Mouse (Mus musculus): ENCODE measurements around the gene Tox4.

The Tox4 gene

GRCm38 (mm10) chr14:52313931-52314807 lies 35.2 kb downstream of the Tox4 start:
- no peak for DNase-seq (ENCODE audit: low spot score)

- no peak for DNase-seq (ENCODE audit: low spot score)
Observed at GRCm38 (mm10) chr14:52314808-52315150, 35.8 kb downstream of the Tox4 start.

GRCm38 (mm10) chr14:52315283-52315780 lies 36.4 kb downstream of the Tox4 start:
- no peak for DNase-seq (ENCODE audit: low spot score)

- no peak for DNase-seq (ENCODE audit: low spot score)
Observed at GRCm38 (mm10) chr14:52315792-52316440, 37.0 kb downstream of the Tox4 start.

GRCm38 (mm10) chr14:52316441-52317225 lies 37.7 kb downstream of the Tox4 start:
- no peak for DNase-seq (ENCODE audit: low spot score)

GRCm38 (mm10) chr14:52319361-52319760 lies 40.4 kb downstream of the Tox4 start:
- DNase-seq (ENCODE audit: low spot score), result no peak

GRCm38 (mm10) chr14:52325890-52326289 lies 46.9 kb downstream of the Tox4 start:
- no peak for DNase-seq (ENCODE audit: low spot score)

- no peak for DNase-seq (ENCODE audit: low spot score)
Observed at GRCm38 (mm10) chr14:52327375-52327901, 48.5 kb downstream of the Tox4 start.

- DNase-seq (ENCODE audit: low spot score), result no peak
Observed at GRCm38 (mm10) chr14:52327910-52328812, 49.2 kb downstream of the Tox4 start, which contains the start of gene Sall2. Gene Sall2 (minus strand): TSS chr14:52328762.

- DNase-seq (ENCODE audit: low spot score), result no peak
Observed at GRCm38 (mm10) chr14:52331069-52331750, 52.3 kb downstream of the Tox4 start.

- DNase-seq (ENCODE audit: low spot score), result no peak
Observed at GRCm38 (mm10) chr14:52332171-52332570, 53.2 kb downstream of the Tox4 start.

GRCm38 (mm10) chr14:52338751-52339511 lies 60.0 kb downstream of the Tox4 start:
- no peak for DNase-seq (ENCODE audit: low spot score)

GRCm38 (mm10) chr14:52339512-52339852 lies 60.5 kb downstream of the Tox4 start:
- no peak for DNase-seq (ENCODE audit: low spot score)
